Mouse (Mus musculus) forebrain, embryonic 13.5 days (tissue): ENCODE results near the gene Kcnma1. TPM values are rescaled to one million over a fixed set of nuclear protein-coding genes. Genes with fewer than 3 reads are reported as not detected.

ENCODE experiments used
- ATAC-seq: fragments of 200-750 bp; cut with Nextera tagmentation; 2 replicates; pipeline ENCODE4 v1.8.0; 2017
- H3K27ac ChIP-seq: fragments of 300-500 bp; sonication (generic); 2 replicates; pipeline ENCODE4 v1.5.1; 2015; ENCODE audit warnings: inconsistent platforms, mild to moderate bottlenecking, moderate library complexity
- H3K27me3 ChIP-seq: fragments of 300-500 bp; sonication (generic); 2 replicates; pipeline ENCODE4 v1.6.1; 2015; ENCODE audit warnings: mild to moderate bottlenecking, inconsistent platforms
- H3K36me3 ChIP-seq: fragments of 300-500 bp; sonication (generic); 2 replicates; pipeline ENCODE4 v1.6.1; 2015; ENCODE audit warnings: mild to moderate bottlenecking, inconsistent platforms; ENCODE audit not compliant: poor library complexity, severe bottlenecking
- H3K4me1 ChIP-seq: fragments of 300-500 bp; sonication (generic); 2 replicates; pipeline ENCODE4 v1.6.1; 2015; ENCODE audit warnings: inconsistent platforms
- H3K4me2 ChIP-seq: fragments of 300-500 bp; sonication (generic); 2 replicates; pipeline ENCODE4 v1.6.1; 2015; ENCODE audit warnings: inconsistent platforms, mild to moderate bottlenecking, moderate library complexity
- H3K4me3 ChIP-seq: fragments of 300-500 bp; sonication (generic); 2 replicates; pipeline ENCODE4 v1.5.1; 2015; ENCODE audit warnings: mild to moderate bottlenecking, inconsistent platforms
- H3K9ac ChIP-seq: fragments of 300-500 bp; sonication (generic); 2 replicates; pipeline ENCODE4 v1.6.1; 2015; ENCODE audit warnings: mild to moderate bottlenecking, inconsistent platforms
- H3K9me3 ChIP-seq: fragments of 300-500 bp; sonication (generic); replicated peaks from 2 replicates; pipeline ENCODE4 v1.6.1; 2016; ENCODE audit warnings: inconsistent platforms
- WGBS: fragments of 180-500 bp; shearing (Covaris S2); methylation state at CpG from one replicate; pipeline ENCODE4 v1.1.7; 2015; 5-methylcytosine and 5-hydroxymethylcytosine counted together
- polyA plus RNA-seq: library from polyadenylated mRNA; unstranded; fragments of >200 nt; fragmentation: Nextera tagmentation; extraction: Ambion mirVana; gene quantifications from 2 replicates; pipeline ENCODE4 v1.2.1, GENCODE M21; 2015

Gene Kcnma1
- polyA plus RNA-seq, 1 experiment from 2014 or later, result 3.4 TPM

DNA sequence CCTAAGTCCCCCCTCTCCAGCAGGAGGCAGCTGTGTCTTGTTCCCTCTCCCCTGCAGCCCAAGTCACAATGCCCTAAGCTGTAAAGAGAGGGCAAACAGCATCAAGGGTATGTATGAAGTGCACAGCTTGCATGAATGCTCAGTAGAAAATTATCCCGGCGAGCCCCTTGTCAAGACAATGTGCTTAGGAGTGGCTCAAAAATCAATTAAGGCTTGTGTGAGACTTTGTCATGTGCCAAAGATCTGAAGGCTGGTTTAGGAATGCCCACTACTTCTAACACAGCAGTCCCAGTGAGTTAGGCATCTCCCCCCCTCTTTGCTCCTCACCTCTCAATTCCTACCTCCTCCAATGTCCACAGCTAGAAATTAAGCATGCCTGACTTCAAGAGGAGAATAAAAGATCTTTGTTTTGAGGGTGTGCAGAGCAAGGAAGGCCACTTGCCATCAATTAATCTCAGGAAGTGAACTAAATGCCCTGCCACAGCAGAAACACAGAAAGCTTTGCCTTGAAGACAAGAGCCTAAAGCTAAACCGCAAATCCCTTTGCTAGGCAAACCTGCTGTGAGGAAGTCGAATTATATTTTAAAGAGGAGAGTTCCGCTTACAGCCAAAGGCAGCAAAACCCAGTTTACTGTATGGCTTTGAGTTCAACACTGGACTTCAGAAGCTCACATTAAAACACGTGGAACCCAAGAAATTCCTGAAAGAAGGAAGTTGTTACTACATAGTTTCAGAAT is 635.8 kb downstream of the Kcnma1 start:
- Histone ChIP-seq H3K27ac (no peak overlapping the region), H3K4me3 (no peak overlapping the region), H3K4me2 (no peak overlapping the region), H3K9ac (no peak overlapping the region), H3K36me3 (no peaks in the 10 kb centered on the region), H3K4me1 (peaks cover 16% of the 10 kb centered on the region), H3K9me3 (no peaks in the 10 kb centered on the region), H3K27me3 (peaks cover 62% of the 10 kb centered on the region)
- peak; percentile 66; the same call in 1 of the 2 replicates for ATAC-seq
- WGBS, result 9% methylated on average over 6 of the region's 6 CpGs

DNA sequence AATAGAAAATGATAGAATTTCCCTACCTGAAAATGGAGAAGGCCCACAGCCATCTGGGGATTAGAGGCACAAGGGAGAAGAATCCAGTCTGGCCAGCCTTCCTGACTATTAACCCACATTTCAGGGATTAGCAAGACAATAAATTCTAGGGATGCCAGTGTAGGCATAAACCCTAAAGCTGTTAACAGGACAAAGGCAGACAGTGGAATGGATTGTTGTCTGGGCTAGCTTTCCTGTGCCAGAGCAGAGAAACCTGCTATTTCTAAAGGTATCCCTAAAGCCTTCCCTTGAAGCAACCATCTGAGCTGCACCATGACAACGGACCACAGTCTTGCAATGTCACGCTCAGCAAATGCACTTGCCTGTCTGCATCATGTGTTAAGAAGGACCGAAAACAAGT is 642.3 kb downstream of the Kcnma1 start:
- H3K27me3 ChIP-seq, result peaks cover 21% of the 10 kb centered on the region
- no peak overlapping the region for H3K27ac ChIP-seq
- H3K9ac ChIP-seq, result no peak overlapping the region
- H3K4me2 ChIP-seq, result no peak overlapping the region
- no peak for ATAC-seq
- H3K4me1 ChIP-seq, result no peaks in the 10 kb centered on the region
- H3K36me3 ChIP-seq, result no peaks in the 10 kb centered on the region
- 52% methylated on average over 3 of the region's 3 CpGs for WGBS
- no peak overlapping the region for H3K4me3 ChIP-seq
- no peaks in the 10 kb centered on the region for H3K9me3 ChIP-seq

DNA sequence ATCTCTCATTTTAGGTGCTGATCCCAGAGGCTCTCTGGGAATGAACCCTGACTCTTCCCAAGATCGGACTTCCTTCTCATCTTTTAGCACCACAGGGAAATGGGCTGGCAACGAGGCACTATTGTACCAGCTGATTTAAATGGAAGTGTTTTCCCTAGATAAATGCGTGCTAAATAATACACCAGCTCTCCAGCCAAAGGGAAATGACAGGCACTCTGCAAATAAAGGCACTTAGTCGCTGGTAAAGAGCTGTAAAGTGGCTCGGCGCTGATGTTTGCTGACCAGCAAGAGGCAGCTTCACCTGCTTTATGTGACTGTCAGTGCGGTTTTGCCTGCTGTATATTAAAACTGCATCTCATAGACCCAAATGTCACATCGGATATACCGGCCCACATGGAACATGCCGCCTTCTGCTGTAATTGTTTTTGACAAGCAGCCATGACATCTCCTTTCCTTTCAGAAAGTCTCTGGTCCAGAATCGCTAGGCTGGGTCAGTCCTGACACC is 653.7 kb downstream of the Kcnma1 start:
- peaks cover 3% of the 10 kb centered on the region for H3K27me3 ChIP-seq
- H3K36me3 ChIP-seq, result no peaks in the 10 kb centered on the region
- no peak overlapping the region for H3K9ac ChIP-seq
- peaks cover 12% of the 10 kb centered on the region for H3K4me1 ChIP-seq
- WGBS, result 48% methylated on average over 11 of the region's 11 CpGs
- no peak overlapping the region for H3K4me2 ChIP-seq
- ATAC-seq, result no peak
- no peaks in the 10 kb centered on the region for H3K9me3 ChIP-seq
- H3K27ac ChIP-seq, result peak overlapping the region; percentile 6; the same call in 1 of the 2 replicates
- H3K4me3 ChIP-seq, result no peak overlapping the region

DNA sequence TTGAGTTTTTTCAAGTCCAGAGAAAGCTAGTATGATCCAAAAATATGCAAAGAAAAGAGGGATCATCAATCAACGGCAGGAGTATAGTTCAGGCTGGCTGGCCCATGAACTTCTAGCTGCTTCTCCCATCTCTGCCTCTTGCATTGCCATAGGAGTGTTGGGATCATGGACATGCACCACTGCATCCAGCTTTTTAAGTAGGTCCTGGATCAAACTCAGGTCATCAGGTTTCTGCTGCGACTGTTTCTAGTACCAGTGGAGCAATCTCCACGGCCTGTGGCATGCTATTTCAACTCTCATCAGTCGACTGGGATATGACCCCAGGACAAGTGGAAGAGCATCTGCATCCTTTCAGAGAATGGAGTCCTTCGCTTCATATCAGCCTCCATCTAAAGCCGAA is 655.5 kb downstream of the Kcnma1 start:
- no peak for ATAC-seq
- Histone ChIP-seq H3K9ac (no peak overlapping the region), H3K27me3 (peaks cover 3% of the 10 kb centered on the region; the same call in 1 of the 2 replicates), H3K4me1 (peaks cover 12% of the 10 kb centered on the region), H3K4me2 (no peak overlapping the region), H3K36me3 (no peaks in the 10 kb centered on the region), H3K4me3 (no peak overlapping the region), H3K9me3 (no peaks in the 10 kb centered on the region), H3K27ac (no peak overlapping the region)
- WGBS, result 96% methylated on average over 6 of the region's 6 CpGs

DNA sequence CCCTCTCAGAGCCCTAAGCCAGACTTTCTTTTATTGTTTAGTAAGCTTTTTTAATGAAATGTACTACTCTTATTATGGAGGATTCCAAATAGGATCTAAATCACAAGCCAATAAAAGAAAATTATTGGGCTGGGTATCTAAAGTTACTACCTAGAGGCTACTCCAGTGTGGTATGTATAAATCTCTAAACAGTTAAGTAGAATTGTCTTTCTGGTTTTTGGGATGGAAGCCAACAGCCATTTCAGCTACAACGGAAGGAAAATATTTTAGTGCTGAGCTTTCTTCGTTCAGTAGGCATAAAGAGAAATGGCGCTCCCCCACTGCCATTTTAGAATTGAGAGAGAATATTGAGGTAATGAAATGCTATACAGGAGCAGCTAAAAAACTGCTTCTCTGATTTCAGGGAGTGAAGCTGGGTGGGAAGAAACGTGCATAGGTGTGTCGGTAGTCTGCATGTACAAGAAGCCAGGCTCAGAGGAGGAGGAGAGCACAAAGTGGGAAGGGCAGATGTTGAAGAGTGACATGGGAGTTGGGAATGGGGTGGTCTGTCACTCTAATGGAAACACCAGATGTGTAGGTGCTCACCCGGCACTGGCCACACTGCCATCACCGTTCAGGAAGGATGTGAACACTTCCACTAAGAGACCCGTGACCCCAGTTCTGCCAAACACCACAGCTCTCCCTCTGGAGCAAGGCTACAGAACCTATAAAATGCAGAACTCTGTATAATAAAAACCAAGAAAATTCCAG is 656.6 kb downstream of the Kcnma1 start:
- 90% methylated on average over 8 of the region's 8 CpGs for WGBS
- Histone ChIP-seq H3K27ac (no peak overlapping the region), H3K4me2 (no peak overlapping the region), H3K27me3 (peaks cover 3% of the 10 kb centered on the region; the same call in 1 of the 2 replicates), H3K36me3 (no peaks in the 10 kb centered on the region), H3K9ac (no peak overlapping the region), H3K4me3 (no peak overlapping the region), H3K9me3 (no peaks in the 10 kb centered on the region), H3K4me1 (peaks cover 12% of the 10 kb centered on the region)
- no peak for ATAC-seq

DNA sequence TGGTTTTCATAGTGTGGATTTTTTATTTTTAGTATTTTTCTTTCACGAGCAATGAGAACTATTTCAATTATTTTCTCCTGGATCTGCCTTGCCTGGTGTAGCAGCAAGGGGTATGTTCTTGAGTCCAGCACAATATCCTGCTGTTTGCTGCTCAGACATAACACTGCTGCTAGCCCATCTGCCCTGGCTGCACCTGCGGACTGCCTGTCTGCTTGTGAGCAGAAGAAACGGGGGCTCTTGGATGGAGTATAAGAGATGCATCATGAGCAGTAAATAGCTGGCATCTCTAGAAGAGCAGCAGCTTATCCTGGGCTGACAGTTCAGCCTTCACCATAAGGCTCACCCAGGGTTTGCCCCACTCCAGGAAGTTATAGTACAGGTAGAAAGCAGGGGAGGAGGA is 687.5 kb downstream of the Kcnma1 start:
- H3K9ac ChIP-seq, result no peak overlapping the region
- no peaks in the 10 kb centered on the region for H3K9me3 ChIP-seq
- no peaks in the 10 kb centered on the region for H3K27me3 ChIP-seq
- no peak overlapping the region for H3K27ac ChIP-seq
- no peak for ATAC-seq
- 81% methylated on average over 3 of the region's 3 CpGs for WGBS
- no peaks in the 10 kb centered on the region for H3K36me3 ChIP-seq
- H3K4me3 ChIP-seq, result no peak overlapping the region
- no peaks in the 10 kb centered on the region for H3K4me1 ChIP-seq
- H3K4me2 ChIP-seq, result no peak overlapping the region

DNA sequence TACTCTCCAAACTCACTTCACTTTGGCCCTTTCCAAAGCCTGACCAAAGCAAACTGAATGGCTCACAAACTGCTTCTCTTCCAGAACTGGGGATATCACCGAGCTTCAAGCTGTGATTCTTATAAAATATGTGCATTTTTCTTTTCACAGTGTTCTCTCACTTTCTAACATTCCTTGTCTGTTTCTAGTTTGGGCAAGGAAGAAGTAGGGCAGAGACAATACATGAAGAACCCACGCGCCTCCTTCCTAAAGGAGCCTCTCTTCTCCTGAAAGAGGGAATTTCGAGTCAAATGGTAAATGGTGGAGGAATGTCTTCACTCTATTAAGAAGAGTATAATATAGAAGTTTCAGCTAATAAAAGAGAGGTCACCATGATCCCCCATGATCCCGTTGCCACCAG is 709.0 kb downstream of the Kcnma1 start:
- Histone ChIP-seq H3K9ac (no peak overlapping the region), H3K4me1 (no peaks in the 10 kb centered on the region), H3K4me3 (no peak overlapping the region), H3K9me3 (no peaks in the 10 kb centered on the region), H3K27ac (no peak overlapping the region), H3K4me2 (no peak overlapping the region), H3K36me3 (no peaks in the 10 kb centered on the region), H3K27me3 (no peaks in the 10 kb centered on the region)
- ATAC-seq, result no peak
- 85% methylated on average over 5 of the region's 5 CpGs for WGBS

DNA sequence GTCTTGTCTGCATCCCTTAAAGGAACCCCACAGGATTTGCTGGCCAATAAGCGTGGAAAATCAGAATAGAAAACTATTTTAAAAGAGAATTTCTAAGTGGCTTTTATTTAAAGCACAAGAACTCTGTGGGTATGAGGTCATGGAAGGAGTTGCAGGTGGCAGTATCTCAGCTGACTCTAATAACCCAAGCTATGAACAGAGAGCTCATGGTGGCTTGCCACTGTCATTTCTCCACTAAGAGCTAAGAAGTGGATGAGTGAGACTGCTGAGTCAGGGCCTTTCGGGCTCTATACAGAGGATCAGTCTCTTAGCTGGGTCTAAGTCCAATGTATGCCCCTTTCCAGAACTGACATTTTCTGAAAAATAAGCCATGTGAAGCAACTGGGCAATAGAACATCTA is 713.8 kb downstream of the Kcnma1 start:
- WGBS, result 89% methylated on average over 2 of the region's 2 CpGs
- Histone ChIP-seq H3K27ac (no peak overlapping the region), H3K9ac (no peak overlapping the region), H3K4me3 (no peak overlapping the region), H3K27me3 (no peaks in the 10 kb centered on the region), H3K4me2 (no peak overlapping the region), H3K36me3 (no peaks in the 10 kb centered on the region), H3K4me1 (no peaks in the 10 kb centered on the region), H3K9me3 (no peaks in the 10 kb centered on the region)
- ATAC-seq, result no peak

DNA sequence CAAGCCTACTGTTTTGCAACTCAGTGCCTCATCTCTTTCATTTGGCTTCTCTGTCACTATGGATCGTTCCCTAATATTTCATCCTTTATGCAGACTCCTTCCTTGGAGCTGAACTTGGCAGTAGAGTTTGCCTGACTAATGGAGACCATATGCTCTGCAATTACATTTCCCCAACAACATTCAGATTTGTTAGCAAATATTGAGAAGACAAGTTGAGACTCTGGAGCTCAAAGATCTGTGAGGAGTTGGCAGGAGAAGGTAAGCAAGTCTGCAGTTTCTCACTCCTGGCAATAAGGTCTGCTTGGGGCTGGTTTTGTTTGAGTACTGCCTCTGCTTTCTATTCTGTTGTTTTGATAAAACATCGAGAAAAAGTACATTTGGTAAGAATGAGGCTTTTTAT is 723.7 kb downstream of the Kcnma1 start:
- Histone ChIP-seq H3K9ac (no peak overlapping the region), H3K27me3 (no peaks in the 10 kb centered on the region), H3K36me3 (no peaks in the 10 kb centered on the region), H3K4me2 (no peak overlapping the region), H3K4me3 (no peak overlapping the region), H3K4me1 (no peaks in the 10 kb centered on the region), H3K27ac (no peak overlapping the region), H3K9me3 (no peaks in the 10 kb centered on the region)
- WGBS, result 86% methylated on average over 2 of the region's 2 CpGs
- no peak; the same call in 1 of the 2 replicates for ATAC-seq

DNA sequence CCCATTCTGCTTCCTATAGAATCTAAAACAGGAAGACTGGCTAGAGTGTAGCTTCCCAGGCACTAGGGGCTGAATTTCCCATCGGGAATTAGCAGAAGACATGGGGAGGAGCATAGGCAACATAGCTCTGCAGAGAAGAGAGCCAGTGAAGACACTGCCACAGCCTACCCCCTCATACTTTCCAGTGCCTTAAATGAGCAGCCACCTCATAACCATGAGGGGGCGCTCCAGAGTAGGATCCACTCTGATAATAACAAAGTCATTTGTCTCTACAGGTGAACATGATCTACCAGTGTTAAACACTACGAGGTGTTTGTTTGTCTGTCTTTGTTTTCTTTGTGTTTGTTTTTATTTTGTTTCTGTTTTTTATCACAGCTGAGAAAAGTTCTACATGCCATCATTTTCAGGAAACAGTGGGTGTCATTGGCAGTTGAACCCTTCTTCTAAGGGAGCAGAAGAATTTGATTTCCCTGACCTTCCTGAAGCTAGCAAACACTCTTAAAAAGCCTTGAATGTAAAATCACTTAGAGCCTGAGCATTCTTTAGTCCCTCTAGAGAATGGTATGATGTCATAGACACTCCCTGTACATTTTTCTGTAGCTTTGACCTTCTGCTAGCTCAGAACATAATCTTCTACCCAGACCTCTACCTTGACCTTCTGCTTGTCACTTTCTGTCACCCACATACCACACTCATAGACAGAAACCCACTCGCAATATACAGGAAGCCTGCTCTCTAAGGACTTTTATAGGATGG is 747.6 kb downstream of the Kcnma1 start:
- Histone ChIP-seq H3K27ac (no peak overlapping the region), H3K36me3 (no peaks in the 10 kb centered on the region), H3K4me2 (no peak overlapping the region), H3K9me3 (no peaks in the 10 kb centered on the region), H3K4me1 (no peaks in the 10 kb centered on the region), H3K4me3 (no peak overlapping the region), H3K27me3 (no peaks in the 10 kb centered on the region), H3K9ac (no peak overlapping the region)
- 53% methylated on average over 4 of the region's 4 CpGs for WGBS
- no peak for ATAC-seq

DNA sequence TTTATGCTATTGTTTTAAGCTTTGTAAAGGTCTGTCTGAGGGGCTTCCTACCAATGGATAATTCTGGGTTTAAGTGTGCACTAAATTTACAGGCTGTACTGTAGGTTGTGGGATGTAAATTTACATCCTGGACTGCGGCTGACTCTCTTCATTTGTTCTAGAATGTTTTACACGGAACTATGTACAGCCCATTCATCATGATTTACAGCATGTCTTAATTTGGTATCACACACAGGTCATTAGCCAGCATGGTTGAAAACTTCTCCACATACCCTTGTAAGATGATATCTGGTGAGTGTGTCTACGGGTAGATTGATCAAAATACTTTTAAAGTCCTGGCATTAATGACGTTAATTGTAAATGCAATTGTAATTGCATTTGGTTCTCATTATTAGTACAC is 761.1 kb downstream of the Kcnma1 start:
- no peak for ATAC-seq
- Histone ChIP-seq H3K36me3 (no peaks in the 10 kb centered on the region), H3K9ac (no peak overlapping the region), H3K4me1 (no peaks in the 10 kb centered on the region), H3K27ac (no peak overlapping the region), H3K27me3 (no peaks in the 10 kb centered on the region), H3K4me2 (no peak overlapping the region), H3K9me3 (no peaks in the 10 kb centered on the region), H3K4me3 (no peak overlapping the region)
- 87% methylated on average over 4 of the region's 4 CpGs for WGBS

DNA sequence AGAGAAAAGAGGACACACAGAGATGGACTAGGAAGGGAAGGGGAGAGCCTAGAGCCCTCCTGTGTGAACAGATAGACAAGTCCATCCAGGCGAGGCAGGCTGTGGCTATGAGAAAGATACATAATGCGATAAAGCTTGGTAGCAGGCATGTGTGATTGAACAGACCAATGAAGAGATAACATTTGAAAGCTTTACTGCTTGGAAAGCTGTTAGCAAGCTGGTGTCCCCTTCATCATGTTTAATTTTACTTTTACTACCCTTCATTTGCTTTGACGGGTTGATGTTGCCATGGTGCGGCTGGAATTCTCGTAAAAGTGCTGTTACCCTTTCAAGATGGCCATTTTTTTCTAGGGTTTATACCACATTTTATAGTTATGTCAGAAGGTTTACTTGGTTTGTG is 769.8 kb downstream of the Kcnma1 start:
- H3K4me1 ChIP-seq, result no peaks in the 10 kb centered on the region
- H3K9me3 ChIP-seq, result no peaks in the 10 kb centered on the region
- H3K4me3 ChIP-seq, result no peak overlapping the region
- no peak overlapping the region for H3K9ac ChIP-seq
- no peak overlapping the region for H3K4me2 ChIP-seq
- 87% methylated on average over 5 of the region's 5 CpGs for WGBS
- no peak for ATAC-seq
- no peak overlapping the region for H3K27ac ChIP-seq
- no peaks in the 10 kb centered on the region for H3K36me3 ChIP-seq
- H3K27me3 ChIP-seq, result no peaks in the 10 kb centered on the region
